In genomic region chr6:120830866-120831608, GRCm38 (mm10) we compare ENCODE assay signal across 19 mouse cellular contexts. TPM values are rescaled to one million over a fixed set of nuclear protein-coding genes. Genes with fewer than 3 reads are reported as not detected.
DNase-seq lines count a peak whose midpoint lies in the region; ATAC-seq and TF ChIP-seq lines count a peak whose summit lies in the region.
"Had no signal": no experiment of that assay in that cellular context is flagged by ENCODE, and none has a peak within 500 bp of the region (broad histone marks: within the 10 kb centered on the region; RNA-seq: fewer than 3 reads in every experiment).

No protein-coding gene starts in this region.

- no peak overlapping the region for H3K4me3 ChIP-seq in lung, embryonic 14.5 days (ENCODE audit: low read depth, low read length)
- H3K4me3 ChIP-seq in liver, embryonic 11.5 days (ENCODE audit: low read depth, low read length) = peak overlapping the region; percentile 2; the same call in 1 of the 2 replicates
- no peak overlapping the region for H3K4me3 ChIP-seq in stomach, embryonic 15.5 days (replicated peaks)
- H3K4me3 ChIP-seq: forebrain, embryonic 13.5 days; heart, adult 2 months; kidney, embryonic 15.5 days; layer of hippocampus, adult 2 months; limb, embryonic 15.5 days; midbrain, embryonic 15.5 days had no signal

- no peak for DNase-seq in lung, embryonic 14.5 days
- DNase-seq in lung, postnatal 10 days = no peak
- peak; percentile 84 for DNase-seq in c-Kit-positive CD71-positive TER-119-positive erythroid progenitor cells, embryonic 14.5 days (ENCODE audit: low spot score)
- no peak for DNase-seq in liver, embryonic 11.5 days (ENCODE audit: low spot score)
- no peak for DNase-seq in layer of hippocampus, adult 9-10 months (ENCODE audit: low spot score)
- DNase-seq: adrenal gland, postnatal 36 days; cerebellum, adult 11 months; cerebellum, postnatal 25 days; heart, adult 2 months; lung, postnatal 4 days; right cerebral cortex, postnatal 14 days had no signal

- H3K4me1 ChIP-seq in lung, embryonic 14.5 days (ENCODE audit: insufficient read depth) = no peaks in the 10 kb centered on the region; the same call in 1 of the 2 replicates
- H3K4me1 ChIP-seq in liver, embryonic 11.5 days (replicated peaks; ENCODE audit: control insufficient read depth, insufficient read depth, low read length) = peaks cover 29% of the 10 kb centered on the region
- H3K4me1 ChIP-seq in stomach, embryonic 15.5 days = no peaks in the 10 kb centered on the region

- no peaks in the 10 kb centered on the region for H3K27me3 ChIP-seq in lung, embryonic 14.5 days (ENCODE audit: insufficient read depth, low read length)
- no peaks in the 10 kb centered on the region for H3K27me3 ChIP-seq in liver, embryonic 11.5 days (replicated peaks; ENCODE audit: control insufficient read depth, insufficient read depth, low read length)
- H3K27me3 ChIP-seq in stomach, embryonic 15.5 days (replicated peaks) = no peaks in the 10 kb centered on the region
- H3K27me3 ChIP-seq: limb, embryonic 15.5 days; midbrain, embryonic 15.5 days had no signal

- WGBS in lung, embryonic 14.5 days = 55% methylated on average over 4 of the region's 4 CpGs
- WGBS in liver, embryonic 11.5 days = 29% methylated on average over 4 of the region's 4 CpGs
- WGBS in stomach, embryonic 15.5 days = 50% methylated on average over 4 of the region's 4 CpGs

- no peak for ATAC-seq in lung, embryonic 14.5 days (ENCODE audit: insufficient read depth)
- ATAC-seq in liver, embryonic 11.5 days (replicated peaks; ENCODE audit: low FRiP score) = peak; percentile 71
- peak; percentile 43; the same call in 1 of the 2 replicates for ATAC-seq in stomach, embryonic 15.5 days (ENCODE audit: insufficient read depth, low FRiP score, low read depth)
- ATAC-seq in cerebellum, adult (ENCODE audit: insufficient number of reproducible peaks, low FRiP score, low TSS enrichment) = no peak
- ATAC-seq: forebrain, embryonic 13.5 days; inflammation-experienced regulatory T-cells, adult 6 months; midbrain, embryonic 15.5 days had no signal

- TF ChIP-seq CTCF in lung, embryonic 14.5 days (IDR thresholded peaks at IDR 0.05; ENCODE audit: low read depth) = no peak

- H3K36me3 ChIP-seq in lung, embryonic 14.5 days (ENCODE audit: insufficient read depth) = no peaks in the 10 kb centered on the region
- no peaks in the 10 kb centered on the region for H3K36me3 ChIP-seq in liver, embryonic 11.5 days (ENCODE audit: control insufficient read depth, insufficient read depth, low read length)
- no peaks in the 10 kb centered on the region for H3K36me3 ChIP-seq in stomach, embryonic 15.5 days
- H3K36me3 ChIP-seq: kidney, embryonic 15.5 days; limb, embryonic 15.5 days; midbrain, embryonic 15.5 days had no signal

- no peak overlapping the region for H3K4me2 ChIP-seq in lung, embryonic 14.5 days
- peak overlapping the region; percentile 62 for H3K4me2 ChIP-seq in liver, embryonic 11.5 days
- H3K4me2 ChIP-seq in stomach, embryonic 15.5 days = no peak overlapping the region
- H3K4me2 ChIP-seq: forebrain, embryonic 13.5 days; kidney, embryonic 15.5 days; limb, embryonic 15.5 days; midbrain, embryonic 15.5 days had no signal

- peak overlapping the region; percentile 30; the same call in 1 of the 2 replicates for H3K27ac ChIP-seq in lung, embryonic 14.5 days (ENCODE audit: low read depth)
- peak overlapping the region; percentile 100 for H3K27ac ChIP-seq in liver, embryonic 11.5 days (ENCODE audit: low read depth, low read length)
- H3K27ac ChIP-seq in stomach, embryonic 15.5 days = 0 out of 2 replicates have a peak overlapping the region, but pooled peaks have one; percentile 14
- H3K27ac ChIP-seq: forebrain, embryonic 13.5 days; heart, adult 2 months; kidney, embryonic 15.5 days; layer of hippocampus, adult 2 months; limb, embryonic 15.5 days; midbrain, embryonic 15.5 days had no signal

- H3K9me3 ChIP-seq in lung, embryonic 14.5 days (ENCODE audit: low read depth, low read length) = no peaks in the 10 kb centered on the region
- H3K9me3 ChIP-seq in liver, embryonic 11.5 days (ENCODE audit: control insufficient read depth, low read length) = no peaks in the 10 kb centered on the region
- H3K9me3 ChIP-seq in stomach, embryonic 15.5 days = no peaks in the 10 kb centered on the region
- H3K9me3 ChIP-seq: forebrain, embryonic 13.5 days; kidney, embryonic 15.5 days; limb, embryonic 15.5 days; midbrain, embryonic 15.5 days had no signal

- no peak overlapping the region for H3K9ac ChIP-seq in lung, embryonic 14.5 days
- peak overlapping the region; percentile 62 for H3K9ac ChIP-seq in liver, embryonic 11.5 days (ENCODE audit: low read depth, low read length)
- H3K9ac ChIP-seq in stomach, embryonic 15.5 days = no peak overlapping the region
- H3K9ac ChIP-seq: forebrain, embryonic 13.5 days; kidney, embryonic 15.5 days; limb, embryonic 15.5 days; midbrain, embryonic 15.5 days had no signal

RNA-seq across cellular contexts. Expression of gene Bcl2l13, which starts 5.0 kb away (rescaled TPM):
- 34.4 and 34.6 TPM in 2 replicates for polyA plus RNA-seq in lung, embryonic 14.5 days (2014; fragmentation: Nextera tagmentation; extraction: Ambion mirVana)
- 52.3 and 66.2 TPM in 2 replicates for polyA plus RNA-seq in liver, embryonic 11.5 days (2014; fragmentation: Nextera tagmentation; extraction: Ambion mirVana)
- 26.8 and 28.8 TPM in 2 replicates for polyA plus RNA-seq in stomach, embryonic 15.5 days (2015; fragmentation: Nextera tagmentation; extraction: Ambion mirVana)

RNA-seq across cellular contexts. Expression of gene Atp6v1e1, which starts 8.4 kb away (rescaled TPM):
- polyA plus RNA-seq in lung, embryonic 14.5 days (2014; fragmentation: Nextera tagmentation; extraction: Ambion mirVana) = 92.1 and 92.3 TPM in 2 replicates
- polyA plus RNA-seq in liver, embryonic 11.5 days (2014; fragmentation: Nextera tagmentation; extraction: Ambion mirVana) = 160 and 164 TPM in 2 replicates
- 133 and 134 TPM in 2 replicates for polyA plus RNA-seq in stomach, embryonic 15.5 days (2015; fragmentation: Nextera tagmentation; extraction: Ambion mirVana)

RNA-seq across cellular contexts. Expression of gene Slc25a18, which starts 57.7 kb away (rescaled TPM):
- polyA plus RNA-seq in lung, embryonic 14.5 days (2014; fragmentation: Nextera tagmentation; extraction: Ambion mirVana) = 0.09 TPM in 2 replicates
- polyA plus RNA-seq in liver, embryonic 11.5 days (2014; fragmentation: Nextera tagmentation; extraction: Ambion mirVana) = 0.08 TPM in 1 of 2 replicates, not detected in the other
- polyA plus RNA-seq in stomach, embryonic 15.5 days (2015; fragmentation: Nextera tagmentation; extraction: Ambion mirVana) = 0.09 TPM in 2 replicates

Comparison
In these comparisons a context has a peak if more than half of its experiments do, and no peak if none do; other contexts are left out.
1. ATAC-seq: peak in liver, embryonic 11.5 days (single experiment) and stomach, embryonic 15.5 days (single experiment); none in lung, embryonic 14.5 days (single experiment) and cerebellum, adult (single experiment).
2. H3K27ac ChIP-seq: peak in every context shown above with its lines; median percentile 100 in liver, embryonic 11.5 days; 30 in lung, embryonic 14.5 days; 14 in stomach, embryonic 15.5 days.